Mouse (Mus musculus) lung, postnatal 4 days (tissue): ENCODE results near the gene Mt3.
A peak's percentile ranks its signal among the peaks of the same experiment; 100 is the strongest.
"Not testable (repeated sequence)": the region's sequence is repeated elsewhere in the genome, so short reads cannot be mapped to it uniquely, and the experiment has no call there.

Experiments
- DNase-seq, 2 experiments: peaks; one replicate each; pipeline ENCODE4 v3.0.0; 2021

Gene Mt3

DNA sequence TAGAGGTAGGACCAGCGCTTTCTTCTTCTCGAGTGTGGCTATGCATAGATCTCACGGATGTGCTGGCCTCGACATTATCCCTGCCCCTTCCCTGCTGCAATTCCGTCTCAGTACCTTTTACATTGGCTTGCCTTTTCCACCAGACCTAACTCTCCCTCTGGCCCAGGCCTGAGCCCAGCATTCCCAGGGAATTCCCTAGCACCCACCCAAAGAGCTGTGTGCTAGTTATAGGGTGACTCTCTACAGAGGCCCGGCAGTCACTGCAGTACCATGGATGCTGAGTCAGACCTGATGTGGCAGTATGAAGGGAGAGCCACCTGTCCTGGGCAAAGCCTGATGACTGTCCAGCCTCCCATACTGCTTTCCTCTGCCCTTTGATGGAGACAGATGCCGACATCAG is 1.0 kb downstream of the Mt3 start:
- no peak for DNase-seq

DNA sequence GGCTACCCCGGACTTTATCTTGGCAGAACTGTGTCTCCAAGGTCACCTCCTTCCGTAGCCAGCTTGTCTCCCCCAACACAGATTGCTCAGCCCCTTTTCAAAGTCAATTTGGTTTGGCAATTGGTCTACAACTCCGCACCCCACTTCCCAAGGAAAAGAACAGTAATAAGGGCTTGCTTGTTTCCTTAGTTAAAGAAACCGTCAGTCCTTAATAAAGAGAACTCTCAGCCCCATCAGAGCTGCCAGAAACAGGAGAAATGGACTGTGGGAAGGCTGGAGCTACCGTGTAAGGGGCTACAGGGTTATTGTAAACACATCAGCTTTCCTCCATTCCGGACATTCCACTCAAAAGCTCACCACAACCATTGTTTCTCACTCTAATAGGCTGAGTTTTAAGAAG is 2.1 kb downstream of the Mt3 start:
- DNase-seq = no peak

DNA sequence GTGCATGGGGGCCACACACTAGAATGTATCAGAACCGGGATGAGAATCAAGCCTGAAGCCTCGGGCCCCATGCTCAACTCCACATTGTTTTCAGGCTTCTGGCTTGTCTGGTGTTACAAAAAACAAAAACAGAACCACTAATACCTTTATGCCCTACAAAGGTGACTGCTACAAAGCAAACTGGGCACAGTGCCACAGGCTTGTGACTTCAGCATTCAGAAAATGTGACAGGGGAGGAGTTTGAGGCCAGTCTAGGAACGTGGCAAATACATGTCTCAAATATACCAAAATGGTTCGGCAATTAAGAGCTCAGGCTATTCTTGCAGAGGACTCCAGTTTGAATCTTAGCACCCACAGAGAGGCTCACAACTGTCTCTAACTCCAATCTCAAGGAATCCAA is 3.7 kb downstream of the Mt3 start:
- no peak for DNase-seq

DNA sequence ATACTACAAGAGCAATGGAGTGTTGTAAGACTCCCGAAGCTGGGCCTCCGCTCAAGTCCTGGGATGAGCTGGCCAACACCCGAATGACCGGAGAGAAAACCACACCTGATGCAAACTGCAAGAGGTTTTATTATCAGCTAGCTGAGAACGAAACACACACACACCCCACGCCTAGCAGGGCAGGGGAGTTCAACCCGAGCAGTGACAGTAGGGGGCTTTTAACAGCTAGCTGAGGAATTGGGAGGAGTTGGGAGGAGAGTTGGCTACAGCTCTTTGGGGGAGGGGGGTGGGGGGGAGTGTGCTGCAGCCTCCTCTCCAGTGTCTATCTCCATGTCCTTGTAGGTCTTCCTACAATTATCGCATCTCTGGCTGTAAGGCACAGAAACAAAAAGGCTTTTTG is 13.4 kb downstream of the Mt3 start:
- DNase-seq = not testable (repeated sequence)

DNA sequence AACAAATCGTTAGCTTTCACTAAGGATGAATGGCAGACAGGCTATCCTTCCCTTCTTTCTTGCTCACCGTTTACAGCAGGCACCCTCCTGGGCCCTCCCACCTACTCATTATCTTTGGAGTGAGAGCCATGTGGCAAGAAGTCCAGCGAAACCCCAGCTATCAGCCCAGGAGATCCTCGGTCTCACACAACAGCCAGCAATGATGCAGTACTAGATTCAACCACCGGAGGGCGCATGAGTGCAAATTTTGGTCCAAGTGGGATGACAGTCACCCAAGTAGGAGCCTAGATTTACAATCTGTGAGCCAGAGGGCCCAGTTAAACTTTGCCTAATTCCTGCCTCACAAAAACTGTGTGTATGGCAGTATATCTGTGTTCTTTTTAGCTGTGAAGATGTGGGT is 14.8 kb downstream of the Mt3 start:
- DNase-seq = peak; percentile 79 to 89

DNA sequence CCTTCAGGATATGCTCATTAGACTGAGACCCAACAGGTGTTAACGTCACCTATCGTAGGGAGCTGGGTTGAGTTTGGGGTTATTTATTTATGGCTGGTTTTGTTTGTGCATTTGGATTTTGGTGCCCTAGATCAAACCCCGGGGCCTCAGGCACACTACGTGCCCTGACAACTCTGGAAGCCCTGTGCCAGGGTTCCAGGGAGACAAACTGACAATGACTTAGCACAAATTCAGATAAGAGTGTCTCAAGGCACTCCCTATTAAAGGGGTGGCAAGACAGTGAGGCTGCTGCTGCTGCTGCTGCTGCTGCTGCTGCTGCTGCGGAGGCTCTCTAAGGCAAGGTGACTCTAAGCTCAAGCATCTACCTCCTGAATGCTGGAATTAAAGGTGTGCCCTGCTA is 17.1 kb downstream of the Mt3 start:
- DNase-seq = no peak

DNA sequence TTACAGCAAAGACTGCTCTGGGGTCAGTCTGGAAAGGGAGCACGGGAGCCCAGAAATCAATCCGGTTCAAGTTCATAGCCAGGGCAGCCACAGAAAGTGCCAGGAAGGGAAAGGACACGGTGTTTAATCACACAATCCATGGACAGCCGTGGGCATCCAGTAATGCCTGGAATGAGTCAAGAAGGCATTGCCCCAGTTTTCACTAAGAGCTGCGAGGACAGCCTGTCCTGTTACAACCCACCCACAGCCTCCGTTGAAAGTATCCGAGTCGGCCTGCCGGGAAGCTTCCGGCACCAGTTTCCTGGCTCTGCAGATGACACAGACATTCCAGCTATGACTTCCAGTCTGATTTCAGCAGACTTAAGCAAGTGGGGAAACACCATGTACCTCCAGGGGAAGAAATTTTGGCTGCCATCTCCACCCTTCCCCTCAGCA is 18.9 kb downstream of the Mt3 start:
- peak; percentile 18 to 46 for DNase-seq

DNA sequence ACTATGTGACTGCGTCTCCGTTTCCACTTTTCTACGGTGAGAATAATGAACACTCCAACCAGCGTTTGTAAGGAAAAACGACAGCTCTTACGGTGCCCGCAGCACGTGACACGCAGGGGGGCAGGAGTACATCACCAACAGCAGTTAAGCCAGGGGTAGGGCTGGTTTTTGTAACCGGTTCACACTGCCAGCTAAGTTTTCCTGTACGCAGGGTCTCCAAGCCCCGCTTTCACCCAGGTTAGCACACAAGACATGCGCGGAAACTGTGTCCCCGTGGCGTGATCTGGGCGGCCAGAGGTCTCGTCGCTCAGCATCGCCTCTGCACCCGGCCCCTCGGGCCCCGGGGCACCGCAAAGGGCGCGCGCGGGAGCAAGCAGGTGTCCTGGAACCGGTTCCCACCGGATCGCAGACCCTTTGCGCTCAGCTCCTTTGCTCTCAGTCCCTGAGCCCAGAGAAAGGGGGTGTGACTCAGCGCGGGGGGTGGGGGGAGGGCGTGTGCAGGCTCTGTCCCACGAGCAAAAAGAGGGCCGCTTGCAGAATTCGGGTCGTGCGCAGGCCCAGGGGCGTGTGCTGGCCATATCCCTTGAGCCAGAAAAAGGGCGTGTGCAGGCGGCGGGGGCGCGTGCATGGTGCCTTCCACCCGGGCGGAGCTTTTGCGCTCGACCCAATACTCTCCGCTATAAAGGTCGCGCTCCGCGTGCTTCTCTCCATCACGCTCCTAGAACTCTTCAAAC is 19.8 kb downstream of the Mt3 start, which contains the start of gene Mt2:
Mt2 (plus strand) TSS at position 590 of the 734 bp plus-strand sequence.
- DNase-seq = peak; percentile 76 to 88

DNA sequence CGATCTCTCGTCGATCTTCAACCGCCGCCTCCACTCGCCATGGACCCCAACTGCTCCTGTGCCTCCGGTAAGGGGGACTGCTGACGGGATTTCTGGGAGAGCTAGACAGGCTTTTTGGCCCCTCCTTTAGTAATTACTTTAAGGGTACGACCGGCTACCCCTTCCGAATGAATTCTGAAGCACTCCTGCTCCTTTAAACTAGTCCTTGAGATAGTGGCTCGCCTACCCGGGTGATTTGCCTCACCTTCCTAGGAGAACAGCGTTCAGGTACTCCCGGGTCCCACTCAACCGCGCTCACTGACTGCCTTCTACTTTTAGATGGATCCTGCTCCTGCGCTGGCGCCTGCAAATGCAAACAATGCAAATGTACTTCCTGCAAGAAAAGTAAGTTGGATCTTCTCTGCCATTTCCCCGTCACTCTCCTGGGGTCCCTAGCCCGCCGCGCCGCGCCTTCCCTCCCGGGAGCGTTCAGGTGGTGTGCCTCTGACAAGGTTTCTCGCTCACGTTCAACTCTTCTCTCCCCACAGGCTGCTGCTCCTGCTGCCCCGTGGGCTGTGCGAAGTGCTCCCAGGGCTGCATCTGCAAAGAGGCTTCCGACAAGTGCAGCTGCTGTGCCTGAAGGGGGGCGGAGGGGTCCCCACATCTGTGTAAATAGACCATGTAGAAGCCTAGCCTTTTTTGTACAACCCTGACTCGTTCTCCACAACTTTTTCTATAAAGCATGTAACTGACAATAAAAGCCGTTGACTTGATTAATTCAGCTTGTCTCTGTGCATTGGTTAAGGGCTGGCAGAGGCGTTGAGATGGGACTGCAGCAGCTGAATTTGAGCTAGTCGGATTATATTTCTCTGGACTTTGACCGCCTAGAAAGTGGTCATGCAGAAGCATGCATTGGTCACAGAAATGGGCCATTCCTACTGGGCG is 20.7 kb downstream of the Mt3 start:
- peak in 1 of 2 experiments; percentile 26 for DNase-seq

DNA sequence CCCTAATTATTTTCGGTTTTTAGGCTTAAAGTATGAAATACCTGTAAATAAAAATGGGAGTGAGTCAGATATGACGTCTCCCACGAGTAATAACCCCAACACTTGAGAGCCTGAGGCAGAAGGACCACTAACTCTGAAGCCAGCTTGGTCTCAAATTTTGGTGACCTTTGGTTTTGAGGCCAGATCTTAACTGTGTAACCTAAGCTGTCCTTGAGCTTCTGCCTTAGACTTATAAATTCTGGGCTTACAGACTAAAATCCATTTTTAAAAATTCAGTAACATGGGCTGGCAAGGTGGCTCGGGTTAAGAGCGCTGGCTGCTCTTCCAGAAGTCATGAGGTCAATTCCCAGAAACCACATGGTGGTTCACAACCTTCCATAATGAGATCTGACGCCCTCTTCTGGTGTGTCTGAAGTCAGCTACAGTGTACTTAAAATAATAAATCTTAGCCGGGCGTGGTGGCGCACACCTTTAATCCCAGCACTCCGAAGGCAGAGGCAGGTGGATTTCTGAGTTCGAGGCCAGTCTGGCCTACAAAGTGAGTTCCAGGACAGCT is 21.5 kb downstream of the Mt3 start:
- no peak for DNase-seq

DNA sequence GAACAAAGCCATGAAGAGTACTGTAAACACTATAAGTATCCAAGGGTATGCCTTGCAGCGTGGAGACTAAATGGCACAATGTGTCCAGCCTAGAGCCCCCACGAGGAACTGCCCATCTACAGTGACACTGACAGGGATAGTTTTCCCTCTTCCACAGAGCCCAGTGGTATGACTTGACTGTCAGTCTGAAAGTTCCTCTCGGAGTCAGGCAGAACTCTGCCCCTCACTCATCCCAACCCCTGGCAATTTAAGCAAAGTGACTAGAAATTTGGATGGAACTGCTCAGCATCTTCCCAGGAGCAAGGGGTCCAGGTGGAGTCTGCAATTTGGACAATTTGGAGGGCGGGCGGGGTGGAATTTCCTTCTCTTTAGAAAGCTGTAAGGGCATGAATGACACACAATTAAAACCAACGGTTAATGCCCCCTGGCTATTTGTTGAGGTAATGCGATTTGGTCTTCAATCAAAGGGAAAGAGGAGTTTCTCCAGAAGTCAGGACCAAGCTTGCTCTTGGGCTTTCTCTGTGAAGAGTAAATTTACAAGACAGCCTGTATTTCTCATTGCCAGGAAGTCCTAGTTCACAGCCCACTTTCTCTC is 22.3 kb downstream of the Mt3 start:
- DNase-seq = no peak

DNA sequence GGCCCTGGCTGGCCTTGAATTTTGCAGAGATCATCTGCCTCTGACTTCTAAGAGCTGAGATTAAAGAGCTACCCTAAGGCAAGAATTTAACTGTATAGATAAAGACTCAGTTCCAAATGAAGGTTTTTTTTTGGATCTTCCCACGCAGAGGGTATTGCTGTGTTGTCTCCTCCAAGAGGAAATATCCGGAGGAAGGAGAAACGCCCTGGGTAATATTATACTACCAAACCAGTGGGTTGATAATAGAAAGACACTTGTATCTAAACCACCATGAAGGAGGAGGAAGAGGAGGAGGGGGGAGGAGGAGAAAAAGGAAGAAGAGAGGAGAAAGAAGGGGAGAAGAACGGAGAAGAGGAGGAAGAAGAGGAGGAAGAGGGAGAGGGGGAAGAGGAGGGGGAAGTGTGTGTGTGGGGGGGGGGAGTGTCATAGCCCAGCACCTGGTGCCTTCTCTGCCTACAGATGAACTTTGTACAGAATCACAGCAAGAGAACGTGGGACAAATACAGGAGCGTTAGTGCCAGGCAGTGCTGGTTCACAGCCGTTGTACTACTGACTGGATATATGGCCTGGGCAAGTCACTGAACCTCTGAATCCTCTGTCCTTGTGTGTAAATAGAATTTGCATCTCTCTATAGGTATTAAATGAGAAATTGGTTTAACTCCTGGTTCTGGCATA is 25.4 kb downstream of the Mt3 start:
- DNase-seq = no peak

DNA sequence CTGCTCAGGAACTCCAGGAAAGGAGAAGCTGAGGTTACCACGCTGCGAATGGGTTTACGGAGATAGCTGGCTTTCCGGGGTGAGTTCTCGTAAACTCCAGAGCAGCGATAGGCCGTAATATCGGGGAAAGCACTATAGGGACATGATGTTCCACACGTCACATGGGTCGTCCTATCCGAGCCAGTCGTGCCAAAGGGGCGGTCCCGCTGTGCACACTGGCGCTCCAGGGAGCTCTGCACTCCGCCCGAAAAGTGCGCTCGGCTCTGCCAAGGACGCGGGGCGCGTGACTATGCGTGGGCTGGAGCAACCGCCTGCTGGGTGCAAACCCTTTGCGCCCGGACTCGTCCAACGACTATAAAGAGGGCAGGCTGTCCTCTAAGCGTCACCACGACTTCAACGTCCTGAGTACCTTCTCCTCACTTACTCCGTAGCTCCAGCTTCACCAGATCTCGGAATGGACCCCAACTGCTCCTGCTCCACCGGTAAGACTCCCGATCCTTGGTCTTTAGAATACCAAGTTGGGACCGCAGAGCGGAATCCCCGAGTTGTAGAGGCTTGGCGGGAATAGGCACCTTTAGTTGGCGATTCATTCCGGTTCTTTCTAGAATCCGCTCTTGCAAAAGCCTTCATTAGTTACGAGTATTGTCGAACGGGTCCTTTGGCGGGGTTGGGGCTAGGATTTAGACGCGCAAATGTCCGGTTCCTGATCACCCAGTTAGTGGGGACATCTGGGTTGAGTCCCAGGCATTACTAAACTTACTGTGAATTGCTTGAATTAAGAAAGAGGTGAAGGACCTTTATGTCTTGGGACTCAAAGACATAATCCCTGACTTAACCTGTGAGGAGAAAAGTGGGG is 26.7 kb downstream of the Mt3 start, which contains the start of gene Mt1:
Mt1 (plus strand) TSS at position 226 of the 856 bp plus-strand sequence.
- DNase-seq = peak; percentile 89 to 93

DNA sequence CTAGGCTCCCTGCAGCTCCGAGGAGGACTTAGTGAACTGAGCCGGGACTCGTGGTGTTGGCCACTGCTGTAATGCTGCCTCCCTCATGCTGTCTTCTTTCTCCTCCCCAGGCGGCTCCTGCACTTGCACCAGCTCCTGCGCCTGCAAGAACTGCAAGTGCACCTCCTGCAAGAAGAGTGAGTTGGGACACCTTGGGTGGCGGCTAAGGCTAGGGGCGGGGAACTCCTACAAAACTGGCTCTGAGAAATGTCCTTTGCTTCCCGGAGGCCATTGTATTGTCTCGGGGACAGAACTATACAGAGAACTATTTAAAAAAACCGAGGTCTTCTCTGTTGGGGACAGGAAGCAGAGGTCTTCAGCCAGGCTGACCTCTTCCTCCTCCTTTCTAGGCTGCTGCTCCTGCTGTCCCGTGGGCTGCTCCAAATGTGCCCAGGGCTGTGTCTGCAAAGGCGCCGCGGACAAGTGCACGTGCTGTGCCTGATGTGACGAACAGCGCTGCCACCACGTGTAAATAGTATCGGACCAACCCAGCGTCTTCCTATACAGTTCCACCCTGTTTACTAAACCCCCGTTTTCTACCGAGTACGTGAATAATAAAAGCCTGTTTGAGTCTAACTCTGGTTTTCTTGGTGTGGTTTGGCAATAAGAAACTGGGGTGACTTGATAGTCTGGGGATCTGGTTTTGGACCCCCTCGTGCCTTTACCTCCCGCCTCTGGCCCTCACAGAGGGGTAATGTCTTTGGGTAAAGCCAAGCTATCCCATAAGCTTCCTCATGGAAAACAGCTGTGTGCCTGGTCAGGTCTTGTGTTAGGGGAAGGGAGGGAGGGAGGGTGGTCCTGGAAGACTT is 27.5 kb downstream of the Mt3 start:
- peak; percentile 19 to 31 for DNase-seq

DNA sequence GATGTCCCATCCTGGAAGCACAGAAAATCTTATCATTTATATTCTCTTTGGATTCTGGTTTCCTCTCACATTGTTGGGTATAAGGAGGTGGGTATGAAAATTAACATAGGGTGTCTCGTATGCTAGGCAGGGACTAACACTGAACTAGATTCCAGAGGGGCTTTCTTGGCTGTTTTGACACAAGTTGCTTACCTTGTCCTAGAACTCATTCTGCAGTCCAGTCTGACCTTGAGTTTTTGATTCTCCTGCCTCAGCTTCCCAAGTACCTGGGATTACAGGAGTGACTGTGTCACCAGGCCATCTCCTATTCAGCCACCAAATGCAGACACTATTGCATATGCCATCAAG is 28.1 kb downstream of the Mt3 start:
- DNase-seq = no peak

DNA sequence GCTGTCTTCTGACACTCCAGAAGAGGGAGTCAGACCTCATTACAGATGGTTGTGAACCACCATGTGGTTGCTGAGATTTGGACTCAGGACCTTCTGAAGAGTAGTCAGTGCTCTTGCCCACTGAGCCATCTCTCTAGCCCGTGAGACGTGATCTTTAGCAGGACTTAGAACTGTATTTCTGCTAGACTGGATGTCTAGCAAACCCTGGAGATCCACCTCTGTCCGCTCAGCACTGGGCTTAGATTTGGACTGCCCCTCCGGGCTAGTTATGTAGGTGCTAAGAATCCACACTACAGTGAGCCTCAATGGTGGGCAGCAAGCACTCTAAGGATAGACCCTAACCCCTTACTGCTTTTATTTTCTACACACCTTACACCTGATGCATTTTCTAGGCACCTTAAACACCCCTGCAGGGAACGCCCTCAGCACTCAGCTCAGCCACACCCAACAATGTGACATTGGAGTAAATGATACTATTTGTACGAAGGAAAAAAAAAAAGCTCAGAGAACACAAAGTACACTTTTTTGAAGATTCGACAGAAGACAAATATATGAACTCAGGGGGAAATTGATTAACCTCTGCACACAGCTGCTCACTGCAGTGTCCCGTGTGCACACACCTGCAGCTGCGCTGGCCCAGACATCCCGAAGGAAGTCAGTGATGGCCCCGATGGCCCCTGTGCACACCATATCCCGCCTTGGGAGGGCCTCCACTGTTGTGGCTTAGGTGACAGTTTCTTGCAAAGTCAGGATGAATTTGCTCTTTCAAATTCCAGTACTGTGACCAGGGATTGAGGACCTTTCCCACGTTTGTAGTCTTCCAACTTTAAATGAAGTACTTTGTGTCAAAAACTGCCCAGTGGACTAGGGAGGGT is 29.9 kb downstream of the Mt3 start:
- DNase-seq = no peak

DNA sequence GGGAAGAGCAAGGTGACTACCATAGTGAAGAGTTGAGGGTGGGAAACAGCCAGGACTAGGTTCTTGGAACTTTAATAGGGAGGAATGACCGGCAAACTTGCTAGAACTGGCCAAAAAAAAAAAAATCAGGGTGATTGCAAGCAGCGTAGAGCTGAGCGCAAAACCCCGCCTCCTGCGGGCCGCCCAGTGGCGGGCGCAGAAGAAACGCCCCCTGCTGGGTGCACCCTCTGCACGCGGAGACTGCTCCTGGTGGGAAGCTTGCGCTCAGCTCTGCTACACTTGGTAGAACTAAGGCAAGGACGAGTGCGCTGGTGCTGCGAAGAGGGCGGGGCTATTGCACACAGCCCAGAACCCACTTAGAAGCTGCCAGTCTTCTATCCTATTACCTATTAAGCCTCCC is 30.7 kb downstream of the Mt3 start:
- DNase-seq = peak; percentile 84 to 90

DNA sequence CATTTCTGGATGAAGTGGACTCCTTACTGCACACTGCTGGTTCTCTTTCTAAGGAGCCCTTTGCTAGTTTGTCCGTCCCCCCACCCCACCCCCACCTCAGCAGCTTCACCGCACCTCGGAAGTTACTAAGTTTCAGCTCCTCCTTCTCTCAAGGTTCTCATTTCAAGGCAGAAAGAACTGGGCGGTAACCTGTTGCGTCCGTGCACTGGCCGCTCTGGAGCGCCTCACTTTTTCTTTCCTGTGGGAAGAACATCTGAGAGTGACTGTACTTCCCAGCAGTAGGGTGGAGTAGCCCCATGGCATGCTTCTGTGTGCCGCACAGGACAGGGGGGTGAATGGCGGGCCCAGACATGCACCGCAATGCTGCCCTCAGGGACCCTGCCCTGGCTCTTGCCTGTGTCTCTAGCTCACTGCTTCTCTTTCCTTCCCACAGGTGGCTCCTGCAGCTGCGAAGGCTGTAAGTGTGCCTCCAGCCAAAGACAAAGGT is 32.0 kb downstream of the Mt3 start:
- peak in 1 of 2 experiments; percentile 29 for DNase-seq

DNA sequence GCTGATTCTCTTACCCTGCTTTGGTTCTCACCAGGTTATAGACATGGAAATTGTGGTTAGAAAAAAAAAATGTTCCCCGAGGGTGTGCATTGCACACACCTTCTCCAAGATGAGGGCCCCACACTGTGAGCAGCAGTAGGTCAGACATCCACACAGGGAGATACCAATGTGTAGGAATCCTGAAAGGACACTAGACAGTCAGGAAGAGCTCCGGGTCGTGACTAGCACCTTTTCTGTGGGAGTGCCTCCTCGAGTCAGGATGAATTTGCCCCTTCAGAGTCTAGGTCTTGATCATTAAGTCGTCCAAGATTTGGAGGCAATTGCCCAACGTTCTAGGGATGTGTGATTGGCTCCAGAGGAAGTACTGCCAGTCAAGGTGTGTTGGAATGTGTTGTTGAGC is 33.4 kb downstream of the Mt3 start:
- DNase-seq = no peak
